Mouse (Mus musculus): ENCODE measurements at regions not wholly inside any gene's neighbourhood (a gene's known extent, or its start where the extent isn't known, plus 50 kb on each side); places are given as distances from the start of the nearest gene placed in this dataset.

GRCm38 (mm10) chrX:99332457-99332770 is 138.7 kb downstream of the Pja1 start:
- WGBS = 49% methylated on average over 4 of the region's 4 CpGs
- Histone ChIP-seq H3K27me3 (replicated peaks; ENCODE audit: control insufficient read depth, insufficient read depth, low read length) (no peaks in the 10 kb centered on the region), H3K36me3 (ENCODE audit: control insufficient read depth, insufficient read depth, low read length) (no peaks in the 10 kb centered on the region), H3K4me3 (ENCODE audit: low read depth, low read length) (no peak overlapping the region), H3K9me3 (replicated peaks; ENCODE audit: control insufficient read depth, low read length) (no peaks in the 10 kb centered on the region), H3K4me2 (ENCODE audit: low read length) (no peak overlapping the region), H3K9ac (ENCODE audit: low read length) (no peak overlapping the region), H3K27ac (ENCODE audit: low read depth, low read length) (peak overlapping the region; percentile 75; the same call in 1 of the 2 replicates), H3K4me1 (ENCODE audit: control insufficient read depth, insufficient read depth, low read length) (peaks cover 3% of the 10 kb centered on the region; the same call in 1 of the 2 replicates)
- DNase-seq (ENCODE audit: low spot score) (no peak), ATAC-seq (peak; percentile 32; the same call in 1 of the 2 replicates)

DNA sequence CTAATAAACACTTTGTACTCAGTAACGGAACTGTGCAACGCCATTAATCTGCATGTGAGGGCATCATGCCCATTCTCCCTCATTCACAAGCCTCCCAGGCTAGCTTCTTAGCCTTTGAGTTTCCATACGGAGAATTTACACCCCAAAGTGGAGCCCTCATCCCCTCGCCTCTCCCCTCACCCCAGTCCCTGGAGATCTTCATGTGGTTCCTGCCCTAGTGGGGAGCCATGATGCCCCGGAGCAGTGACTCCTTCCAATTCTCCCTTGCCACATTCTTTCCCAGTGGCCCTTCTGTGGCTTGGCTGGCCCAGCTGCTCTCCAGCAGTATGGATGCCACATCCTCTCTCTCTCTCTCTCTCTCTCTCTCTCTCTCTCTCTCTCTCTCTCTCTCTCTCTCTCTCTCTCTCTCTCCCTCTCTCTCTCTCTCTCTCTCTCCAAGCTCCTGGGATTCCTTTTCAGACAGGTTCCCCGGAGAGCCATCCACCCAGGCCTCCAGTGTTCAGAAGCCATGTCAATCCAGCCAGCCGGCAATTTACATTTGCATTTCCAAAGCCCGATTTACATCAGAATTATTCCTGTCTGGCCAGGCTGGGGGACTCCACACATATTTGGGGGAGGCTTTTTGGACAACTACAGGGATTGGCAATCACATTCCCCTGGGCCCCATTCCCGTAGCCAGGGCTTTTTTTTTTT is 139.2 kb downstream of the Pja1 start:
- peaks cover 3% of the 10 kb centered on the region; the same call in 1 of the 2 replicates for H3K4me1 ChIP-seq (ENCODE audit: control insufficient read depth, insufficient read depth, low read length)
- H3K4me3 ChIP-seq (ENCODE audit: low read depth, low read length) = no peak overlapping the region
- H3K4me2 ChIP-seq (ENCODE audit: low read length) = no peak overlapping the region
- no peak overlapping the region for H3K9ac ChIP-seq (ENCODE audit: low read length)
- ATAC-seq (peak; percentile 85), DNase-seq (ENCODE audit: low spot score) (peak; percentile 81)
- H3K27ac ChIP-seq (ENCODE audit: low read depth, low read length) = peak overlapping the region; percentile 75; the same call in 1 of the 2 replicates
- no peaks in the 10 kb centered on the region for H3K36me3 ChIP-seq (ENCODE audit: control insufficient read depth, insufficient read depth, low read length)
- 42% methylated on average over 9 of the region's 9 CpGs for WGBS
- no peaks in the 10 kb centered on the region for H3K9me3 ChIP-seq (replicated peaks; ENCODE audit: control insufficient read depth, low read length)
- H3K27me3 ChIP-seq (replicated peaks; ENCODE audit: control insufficient read depth, insufficient read depth, low read length) = no peaks in the 10 kb centered on the region

DNA sequence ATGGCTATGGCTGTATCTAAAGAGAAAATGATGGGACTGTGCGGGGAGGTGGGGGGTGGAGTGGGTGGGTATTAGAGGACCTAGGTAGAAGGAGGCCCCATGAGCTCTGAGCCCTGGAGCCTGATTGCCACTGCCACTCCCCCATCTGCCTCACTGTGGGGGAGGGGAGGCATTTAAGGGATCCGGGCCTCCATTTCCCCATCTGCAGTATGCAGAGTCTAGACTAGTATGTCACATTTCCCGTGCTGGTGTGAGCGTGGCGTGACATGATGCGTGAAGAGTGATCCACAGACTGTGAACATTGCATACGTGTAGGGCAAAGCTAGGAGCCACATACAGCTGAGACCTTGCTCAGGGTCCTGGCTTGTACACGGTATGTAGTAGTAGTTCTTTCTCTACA is 140.7 kb downstream of the Pja1 start:
- Histone ChIP-seq H3K9ac (ENCODE audit: low read length) (no peak overlapping the region), H3K4me1 (ENCODE audit: control insufficient read depth, insufficient read depth, low read length) (peaks cover 8% of the 10 kb centered on the region; the same call in 1 of the 2 replicates), H3K27me3 (replicated peaks; ENCODE audit: control insufficient read depth, insufficient read depth, low read length) (no peaks in the 10 kb centered on the region), H3K27ac (ENCODE audit: low read depth, low read length) (no peak overlapping the region), H3K4me2 (ENCODE audit: low read length) (no peak overlapping the region), H3K9me3 (replicated peaks; ENCODE audit: control insufficient read depth, low read length) (no peaks in the 10 kb centered on the region), H3K4me3 (ENCODE audit: low read depth, low read length) (no peak overlapping the region), H3K36me3 (ENCODE audit: control insufficient read depth, insufficient read depth, low read length) (no peaks in the 10 kb centered on the region)
- 94% methylated on average over 8 of the region's 8 CpGs for WGBS
- no peak for DNase-seq (ENCODE audit: low spot score)
- no peak for ATAC-seq

DNA sequence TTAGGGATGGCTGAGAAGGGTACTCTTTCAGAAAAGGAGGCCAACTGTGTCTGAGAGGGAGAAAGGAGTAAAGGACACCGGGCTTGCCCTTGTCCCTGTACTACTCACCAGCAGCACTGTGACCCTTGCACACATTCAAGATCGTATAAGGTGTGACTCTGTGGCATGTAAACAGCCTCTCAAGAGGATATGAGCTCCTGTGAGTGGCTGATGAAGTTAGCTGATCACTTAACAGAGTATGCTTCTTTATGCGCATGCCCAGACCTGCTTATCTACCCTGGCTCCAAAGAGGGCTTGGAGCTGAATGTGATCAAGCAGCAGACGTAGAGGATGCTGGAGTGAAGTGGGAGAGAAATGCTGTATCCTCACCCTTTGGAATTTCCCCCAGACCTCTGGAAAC is 142.5 kb downstream of the Pja1 start:
- peaks cover 14% of the 10 kb centered on the region; the same call in 1 of the 2 replicates for H3K4me1 ChIP-seq (ENCODE audit: control insufficient read depth, insufficient read depth, low read length)
- H3K27ac ChIP-seq (ENCODE audit: low read depth, low read length) = no peak overlapping the region
- no peak overlapping the region for H3K9ac ChIP-seq (ENCODE audit: low read length)
- H3K4me2 ChIP-seq (ENCODE audit: low read length) = no peak overlapping the region
- H3K27me3 ChIP-seq (replicated peaks; ENCODE audit: control insufficient read depth, insufficient read depth, low read length) = 0 out of 2 replicates have a peak, but pooled peaks cover 3% of the 10 kb centered on the region
- DNase-seq (ENCODE audit: low spot score) (no peak), ATAC-seq (no peak)
- H3K4me3 ChIP-seq (ENCODE audit: low read depth, low read length) = no peak overlapping the region
- H3K36me3 ChIP-seq (ENCODE audit: control insufficient read depth, insufficient read depth, low read length) = no peaks in the 10 kb centered on the region
- 71% methylated on average over 4 of the region's 4 CpGs for WGBS
- no peaks in the 10 kb centered on the region for H3K9me3 ChIP-seq (replicated peaks; ENCODE audit: control insufficient read depth, low read length)

- Histone ChIP-seq H3K4me3 (ENCODE audit: low read depth, low read length) (no peak overlapping the region), H3K36me3 (ENCODE audit: control insufficient read depth, insufficient read depth, low read length) (no peaks in the 10 kb centered on the region), H3K9me3 (replicated peaks; ENCODE audit: control insufficient read depth, low read length) (no peaks in the 10 kb centered on the region), H3K27me3 (replicated peaks; ENCODE audit: control insufficient read depth, insufficient read depth, low read length) (0 out of 2 replicates have a peak, but pooled peaks cover 3% of the 10 kb centered on the region), H3K4me2 (ENCODE audit: low read length) (no peak overlapping the region), H3K4me1 (ENCODE audit: control insufficient read depth, insufficient read depth, low read length) (peaks cover 10% of the 10 kb centered on the region; the same call in 1 of the 2 replicates), H3K9ac (ENCODE audit: low read length) (0 out of 2 replicates have a peak overlapping the region, but pooled peaks have one; percentile 25), H3K27ac (ENCODE audit: low read depth, low read length) (peak overlapping the region; percentile 72; the same call in 1 of the 2 replicates)
- DNase-seq (ENCODE audit: low spot score) (peak; percentile 63), ATAC-seq (peak; percentile 64)
- WGBS = 47% methylated on average over 7 of the region's 7 CpGs
These were observed 144.9 kb downstream of the Pja1 start for GRCm38 (mm10) chrX:99326167-99326566.

GRCm38 (mm10) chrX:99325460-99325859 is 145.6 kb downstream of the Pja1 start:
- no peak overlapping the region for H3K4me2 ChIP-seq (ENCODE audit: low read length)
- 0 out of 2 replicates have a peak, but pooled peaks cover 3% of the 10 kb centered on the region for H3K27me3 ChIP-seq (replicated peaks; ENCODE audit: control insufficient read depth, insufficient read depth, low read length)
- no peaks in the 10 kb centered on the region for H3K36me3 ChIP-seq (ENCODE audit: control insufficient read depth, insufficient read depth, low read length)
- DNase-seq (ENCODE audit: low spot score) (peak; percentile 76), ATAC-seq (peak; percentile 78)
- no peak overlapping the region for H3K4me3 ChIP-seq (ENCODE audit: low read depth, low read length)
- WGBS = 52% methylated on average over 8 of the region's 8 CpGs
- H3K9ac ChIP-seq (ENCODE audit: low read length) = no peak overlapping the region
- peaks cover 10% of the 10 kb centered on the region; the same call in 1 of the 2 replicates for H3K4me1 ChIP-seq (ENCODE audit: control insufficient read depth, insufficient read depth, low read length)
- peak overlapping the region; percentile 72 for H3K27ac ChIP-seq (ENCODE audit: low read depth, low read length)
- no peaks in the 10 kb centered on the region for H3K9me3 ChIP-seq (replicated peaks; ENCODE audit: control insufficient read depth, low read length)

GRCm38 (mm10) chrX:99324546-99325170 is 146.4 kb downstream of the Pja1 start:
- DNase-seq (ENCODE audit: low spot score) (no peak), ATAC-seq (no peak)
- H3K27me3 ChIP-seq (replicated peaks; ENCODE audit: control insufficient read depth, insufficient read depth, low read length) = 0 out of 2 replicates have a peak, but pooled peaks cover 3% of the 10 kb centered on the region
- H3K4me3 ChIP-seq (ENCODE audit: low read depth, low read length) = no peak overlapping the region
- H3K4me1 ChIP-seq (ENCODE audit: control insufficient read depth, insufficient read depth, low read length) = peaks cover 10% of the 10 kb centered on the region; the same call in 1 of the 2 replicates
- no peaks in the 10 kb centered on the region for H3K9me3 ChIP-seq (replicated peaks; ENCODE audit: control insufficient read depth, low read length)
- H3K9ac ChIP-seq (ENCODE audit: low read length) = no peak overlapping the region
- 55% methylated on average over 6 of the region's 6 CpGs for WGBS
- peak overlapping the region; percentile 72; the same call in 1 of the 2 replicates for H3K27ac ChIP-seq (ENCODE audit: low read depth, low read length)
- no peak overlapping the region for H3K4me2 ChIP-seq (ENCODE audit: low read length)
- H3K36me3 ChIP-seq (ENCODE audit: control insufficient read depth, insufficient read depth, low read length) = no peaks in the 10 kb centered on the region

DNA sequence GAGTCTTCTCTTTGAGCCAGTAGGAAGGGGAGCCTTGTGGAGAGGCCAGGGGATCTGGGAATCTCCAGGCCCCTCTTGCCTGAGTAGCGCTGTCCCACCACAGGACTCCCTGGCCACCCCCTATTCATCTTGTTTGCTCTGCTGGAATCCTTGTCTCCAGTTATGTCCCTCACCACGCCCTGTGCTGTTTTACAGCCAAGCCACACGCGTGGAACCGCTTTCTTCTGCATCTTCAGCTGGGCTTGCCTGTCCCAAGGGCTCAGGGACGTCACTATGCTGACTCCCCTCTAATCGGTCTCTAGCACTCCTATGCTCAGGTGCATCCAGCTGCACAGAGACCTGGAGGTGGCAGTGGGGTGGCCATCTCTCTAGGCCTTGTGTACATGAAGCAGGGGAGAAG is 151.3 kb downstream of the Pja1 start:
- Histone ChIP-seq H3K4me1 (ENCODE audit: control insufficient read depth, insufficient read depth, low read length) (peaks cover 4% of the 10 kb centered on the region), H3K4me2 (ENCODE audit: low read length) (no peak overlapping the region), H3K4me3 (ENCODE audit: low read depth, low read length) (no peak overlapping the region), H3K27me3 (replicated peaks; ENCODE audit: control insufficient read depth, insufficient read depth, low read length) (no peaks in the 10 kb centered on the region), H3K9me3 (replicated peaks; ENCODE audit: control insufficient read depth, low read length) (no peaks in the 10 kb centered on the region), H3K9ac (ENCODE audit: low read length) (no peak overlapping the region), H3K36me3 (ENCODE audit: control insufficient read depth, insufficient read depth, low read length) (no peaks in the 10 kb centered on the region), H3K27ac (ENCODE audit: low read depth, low read length) (no peak overlapping the region)
- DNase-seq (ENCODE audit: low spot score) = no peak
- ATAC-seq = no peak
- WGBS = 86% methylated on average over 7 of the region's 7 CpGs

GRCm38 (mm10) chrX:99319163-99319562 is 151.9 kb downstream of the Pja1 start:
- DNase-seq (ENCODE audit: low spot score) = no peak

More at GRCm38 (mm10) chrX:99319163-99319562, 151.9 kb downstream of the Pja1 start:
- H3K4me2 ChIP-seq (ENCODE audit: low read length) = no peak overlapping the region
- H3K36me3 ChIP-seq (ENCODE audit: control insufficient read depth, insufficient read depth, low read length) = no peaks in the 10 kb centered on the region
- WGBS = 82% methylated on average over 6 of the region's 6 CpGs
- H3K4me3 ChIP-seq (ENCODE audit: low read depth, low read length) = no peak overlapping the region
- no peaks in the 10 kb centered on the region for H3K9me3 ChIP-seq (replicated peaks; ENCODE audit: control insufficient read depth, low read length)
- H3K4me1 ChIP-seq (ENCODE audit: control insufficient read depth, insufficient read depth, low read length) = peaks cover 4% of the 10 kb centered on the region; the same call in 1 of the 2 replicates
- no peak overlapping the region for H3K9ac ChIP-seq (ENCODE audit: low read length)
- ATAC-seq = no peak
- no peaks in the 10 kb centered on the region for H3K27me3 ChIP-seq (replicated peaks; ENCODE audit: control insufficient read depth, insufficient read depth, low read length)
- no peak overlapping the region for H3K27ac ChIP-seq (ENCODE audit: low read depth, low read length)
